Mouse (Mus musculus): ENCODE results near the gene Hgf.

The Hgf gene

DNA sequence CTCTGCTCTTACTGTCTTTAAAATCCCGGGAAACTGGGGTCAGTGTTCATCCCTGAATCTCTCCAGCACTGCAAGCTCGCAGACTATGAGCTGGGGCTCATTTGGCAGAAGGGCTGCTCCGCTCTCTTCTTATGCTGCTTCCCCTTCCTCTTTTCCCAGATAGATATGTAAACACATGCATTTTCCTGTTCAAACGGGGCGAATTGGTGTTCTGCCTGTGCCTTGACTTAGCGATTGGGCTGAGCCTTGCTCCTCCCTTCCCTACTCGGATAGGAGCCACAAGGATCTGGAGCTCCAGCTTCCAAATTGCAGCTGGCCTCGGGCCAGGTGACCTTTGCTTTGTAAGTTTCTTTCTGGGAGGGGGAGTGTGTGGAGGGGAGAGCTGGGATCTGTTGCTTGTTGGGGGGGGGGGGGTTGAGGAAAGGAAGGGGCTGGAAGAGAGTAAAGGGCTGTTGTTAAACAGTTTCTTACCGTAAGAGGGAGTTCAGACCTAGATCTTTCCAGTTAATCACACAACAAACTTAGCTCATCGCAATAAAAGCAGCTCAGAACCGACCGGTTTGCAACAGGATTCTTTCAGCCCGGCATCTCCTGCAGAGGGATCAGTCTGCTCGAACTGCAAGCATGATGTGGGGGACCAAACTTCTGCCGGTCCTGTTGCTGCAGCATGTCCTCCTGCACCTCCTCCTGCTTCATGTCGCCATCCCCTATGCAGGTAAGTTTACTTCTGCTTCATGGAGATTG is at the start of gene Hgf:
Gene Hgf, plus strand, starts transcription at position 192 of the 744 bp plus-strand sequence.
- DNase-seq (ENCODE audit: low spot score): peak; percentile 57

- DNase-seq (ENCODE audit: low spot score): no peak
Observed at GRCm38 (mm10) chr5:16506702-16507350, 46.5 kb upstream of the Hgf start.

DNA sequence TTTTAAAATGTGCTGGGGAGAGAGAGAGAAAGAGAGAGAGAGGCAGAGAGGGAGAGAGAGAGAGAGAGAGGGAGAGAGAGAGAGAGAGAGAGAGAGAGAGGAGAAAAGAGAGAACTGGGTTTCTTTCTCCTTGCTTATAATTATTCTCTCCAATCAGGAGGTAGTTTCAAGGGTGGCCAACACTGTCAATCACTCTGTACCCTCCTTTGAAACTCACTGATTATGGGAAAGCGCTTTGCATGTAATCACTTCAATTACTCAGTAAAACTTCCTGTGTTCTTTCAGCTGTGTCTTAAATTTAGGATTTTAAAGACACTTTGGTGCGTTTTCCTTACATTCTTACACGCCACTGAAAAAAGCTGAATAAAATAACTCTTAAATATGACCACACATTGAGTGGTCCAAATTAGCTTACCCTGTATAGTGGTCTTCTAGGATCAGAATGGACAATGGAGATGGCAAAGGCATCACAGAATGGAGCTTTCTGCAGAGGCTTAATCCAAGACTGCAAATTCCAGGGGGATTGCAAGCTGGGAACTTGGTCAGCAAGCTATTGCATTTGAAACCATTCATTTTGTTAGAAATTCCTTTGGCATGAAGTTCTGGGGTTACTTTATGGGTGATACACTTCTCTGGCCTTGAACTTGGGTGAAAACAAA is 21.5 kb upstream of the Hgf start:
- DNase-seq (ENCODE audit: low spot score): no peak

DNA sequence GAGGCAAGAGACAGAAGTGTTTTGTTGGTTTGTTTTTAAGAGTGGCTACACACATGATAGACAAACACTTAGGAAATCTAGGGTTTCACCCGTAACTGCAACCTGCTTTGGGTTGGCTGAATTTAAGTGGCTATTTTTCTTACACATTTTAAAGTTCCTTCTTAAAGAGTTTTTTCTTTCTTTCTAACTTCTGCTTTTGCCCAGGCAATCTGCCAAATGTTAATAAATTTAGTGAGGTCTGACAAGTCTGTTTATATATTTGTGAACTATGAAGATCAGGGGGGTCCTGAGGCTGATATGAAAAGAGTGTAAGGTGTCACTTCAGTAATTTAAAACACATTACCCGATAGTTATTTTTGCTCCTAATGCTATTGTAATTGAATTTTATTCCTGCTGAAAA is 15.2 kb upstream of the Hgf start:
- no peak for DNase-seq (ENCODE audit: low spot score)

GRCm38 (mm10) chr5:16541561-16542116 is 11.7 kb upstream of the Hgf start:
- DNase-seq (ENCODE audit: low spot score): no peak

DNA sequence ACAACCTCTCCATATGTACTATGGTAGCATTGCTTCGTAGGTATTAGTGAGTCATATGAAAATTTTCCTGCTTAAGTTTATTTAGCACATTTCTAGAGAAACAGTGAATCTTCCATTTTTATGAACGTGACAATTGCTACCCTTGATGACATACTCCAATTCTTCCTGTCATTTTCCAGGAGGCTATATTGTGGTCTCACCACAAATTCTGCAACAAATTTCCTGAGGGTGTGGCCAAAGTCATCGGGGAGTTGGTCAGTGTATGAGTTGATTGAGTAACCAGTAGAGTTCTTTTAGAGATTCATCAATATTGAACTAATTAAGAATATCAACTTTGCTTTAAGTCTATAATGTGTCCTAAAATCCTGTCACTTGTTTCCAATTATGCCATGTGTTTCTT is 5.8 kb upstream of the Hgf start:
- DNase-seq (ENCODE audit: low spot score): no peak

GRCm38 (mm10) chr5:16552647-16553046 is 648 bp upstream of the Hgf start:
- no peak for DNase-seq (ENCODE audit: low spot score)

- no peak for DNase-seq (ENCODE audit: low spot score)
Observed at GRCm38 (mm10) chr5:16560247-16560646, 7.0 kb downstream of the Hgf start.

GRCm38 (mm10) chr5:16568997-16569396 is 15.7 kb downstream of the Hgf start:
- DNase-seq (ENCODE audit: low spot score): no peak

GRCm38 (mm10) chr5:16577882-16578742 is 24.8 kb downstream of the Hgf start:
- DNase-seq (ENCODE audit: low spot score): peak; percentile 55

DNA sequence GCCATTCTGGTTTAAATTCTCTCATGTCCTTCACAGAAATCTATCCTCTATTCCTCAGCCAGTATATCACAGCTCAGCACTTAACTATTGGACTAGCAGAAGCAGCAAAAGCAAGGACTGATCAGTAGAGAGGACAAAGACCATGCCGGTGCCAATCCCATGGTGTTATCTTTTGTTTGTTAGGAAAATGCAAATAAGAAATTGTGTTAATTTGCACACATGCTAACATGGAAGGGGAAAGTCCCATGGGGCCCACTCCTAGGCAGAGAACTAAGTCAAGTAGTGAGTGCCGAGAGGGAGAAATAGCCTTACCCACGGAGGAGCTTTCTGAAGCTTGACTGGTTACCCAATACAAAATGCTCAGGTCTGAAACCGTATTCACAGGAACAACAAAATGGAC is 42.4 kb downstream of the Hgf start:
- no peak for DNase-seq (ENCODE audit: low spot score)

DNA sequence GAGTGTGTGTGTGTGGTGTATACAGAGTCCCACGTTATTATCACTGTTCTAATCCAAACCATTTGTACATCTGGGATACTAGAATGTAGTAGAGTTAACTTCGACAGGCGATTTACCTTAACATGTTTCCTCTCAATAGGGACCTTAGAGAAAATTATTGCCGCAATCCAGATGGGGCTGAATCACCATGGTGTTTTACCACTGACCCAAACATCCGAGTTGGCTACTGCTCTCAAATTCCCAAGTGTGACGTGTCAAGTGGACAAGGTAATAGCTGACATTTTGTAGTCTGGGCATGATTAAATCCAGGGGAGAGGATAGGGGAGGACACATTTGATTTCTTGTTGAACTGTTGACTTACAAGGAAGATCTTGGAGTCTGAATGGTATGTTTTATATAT is 44.7 kb downstream of the Hgf start:
- peak; percentile 41 for DNase-seq (ENCODE audit: low spot score)

DNA sequence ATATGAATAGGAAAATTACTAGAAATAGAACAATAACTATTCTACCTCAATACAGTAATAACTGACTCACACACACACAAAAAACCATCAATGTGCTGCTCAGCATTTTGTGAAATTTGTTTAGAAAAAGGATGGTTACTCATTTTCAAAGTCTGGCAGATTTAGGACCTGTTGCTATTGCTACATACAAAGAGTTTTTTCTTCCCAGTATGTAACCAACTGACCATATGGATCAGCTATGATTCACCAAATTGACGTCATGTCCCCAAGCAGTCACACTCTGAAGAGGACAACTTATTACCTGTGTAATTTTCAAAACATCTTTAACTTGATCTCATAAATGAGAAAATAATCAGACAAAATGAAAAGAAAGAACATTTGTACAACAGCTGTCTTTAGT is 48.2 kb downstream of the Hgf start:
- no peak for DNase-seq (ENCODE audit: low spot score)

DNA sequence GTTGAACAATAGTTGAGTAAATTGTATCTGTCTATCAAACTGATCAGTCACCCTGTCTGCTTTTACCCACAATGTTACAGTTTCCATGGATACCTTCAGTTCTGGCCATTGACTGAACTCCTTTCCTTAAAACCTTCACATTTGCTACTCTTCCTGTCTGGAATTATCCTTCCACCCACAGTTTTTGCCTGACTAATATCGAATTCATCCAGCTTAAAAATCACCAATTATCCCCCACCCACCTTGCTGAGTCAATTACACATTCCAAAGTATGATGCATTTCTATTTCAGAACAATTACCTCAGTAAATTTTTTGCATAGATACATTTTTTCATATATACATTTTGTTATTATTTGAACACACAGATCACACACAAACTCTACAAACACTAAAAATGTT is 79.7 kb downstream of the Hgf start:
- no peak for DNase-seq (ENCODE audit: low spot score)

DNA sequence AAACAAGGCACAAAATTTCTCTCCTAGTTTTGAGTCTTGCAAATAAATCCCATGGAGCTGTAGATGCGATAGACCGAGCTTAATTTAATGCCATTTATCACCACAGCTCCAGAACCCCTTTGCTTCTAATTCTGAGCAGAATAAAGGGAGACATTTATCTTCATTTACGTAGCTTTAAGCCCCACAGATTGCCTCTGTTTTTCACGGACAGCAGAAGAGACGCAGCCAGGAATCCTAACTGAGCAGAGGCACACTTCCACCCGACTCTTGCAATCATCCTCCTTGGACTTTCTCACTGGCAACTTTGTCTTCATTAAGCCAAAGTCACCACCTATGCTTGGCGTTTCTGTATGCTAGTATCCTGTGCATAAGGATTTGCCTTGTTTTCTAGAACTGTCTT is 93.1 kb downstream of the Hgf start:
- no peak for DNase-seq (ENCODE audit: low spot score)

GRCm38 (mm10) chr5:16647701-16648100 is 94.4 kb downstream of the Hgf start:
- no peak for DNase-seq (ENCODE audit: low spot score)

GRCm38 (mm10) chr5:16650240-16650639 is 96.9 kb downstream of the Hgf start:
- DNase-seq (ENCODE audit: low spot score): no peak

GRCm38 (mm10) chr5:16654022-16654421 is 100.7 kb downstream of the Hgf start:
- peak; percentile 10 for DNase-seq (ENCODE audit: low spot score)
